Mouse (Mus musculus): ENCODE measurements at regions not wholly inside any gene's neighbourhood (a gene's known extent, or its start where the extent isn't known, plus 50 kb on each side); places are given as distances from the start of the nearest gene placed in this dataset.

DNA sequence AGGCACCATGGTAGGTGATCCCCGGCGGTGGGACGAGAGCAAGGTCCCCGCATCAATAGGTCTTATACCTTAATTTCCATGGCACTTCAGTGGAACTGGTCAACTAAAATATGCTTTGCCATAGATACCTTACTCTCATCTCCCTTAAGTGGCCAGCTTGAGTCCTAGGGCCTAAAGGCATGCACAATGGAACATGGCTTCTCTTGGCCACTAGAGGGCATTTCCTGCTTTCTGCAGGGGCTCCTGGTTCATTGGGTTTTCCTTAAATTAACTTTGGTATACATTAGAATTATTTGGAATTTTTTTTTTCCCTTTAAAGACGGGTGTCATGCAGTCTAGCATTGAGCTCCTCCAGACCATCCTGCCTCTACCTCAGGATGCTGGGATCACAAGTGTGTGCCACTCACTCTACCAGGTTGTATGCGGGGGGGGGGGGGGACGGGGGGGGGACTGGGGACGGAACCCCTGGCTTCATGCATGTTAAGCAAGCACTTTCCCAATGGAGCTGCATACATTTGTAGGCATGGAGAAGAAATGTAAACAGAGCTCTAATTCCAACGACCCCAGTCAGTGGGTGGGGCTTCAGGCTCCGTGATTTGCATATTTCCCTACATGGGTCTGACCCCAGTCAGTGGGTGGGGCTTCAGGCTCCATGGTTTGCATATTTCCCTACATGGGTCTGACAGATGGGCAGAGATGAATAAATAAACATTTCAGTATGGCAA, 113.4 kb upstream of the Cpm start:
- DNase-seq (ENCODE audit: low spot score in 2 of 2): peak; percentile 36 to 51

GRCm38 (mm10) chr10:117515039-117515438, 114.3 kb upstream of the Cpm start:
- DNase-seq (ENCODE audit: low spot score in 2 of 2): no peak

DNA sequence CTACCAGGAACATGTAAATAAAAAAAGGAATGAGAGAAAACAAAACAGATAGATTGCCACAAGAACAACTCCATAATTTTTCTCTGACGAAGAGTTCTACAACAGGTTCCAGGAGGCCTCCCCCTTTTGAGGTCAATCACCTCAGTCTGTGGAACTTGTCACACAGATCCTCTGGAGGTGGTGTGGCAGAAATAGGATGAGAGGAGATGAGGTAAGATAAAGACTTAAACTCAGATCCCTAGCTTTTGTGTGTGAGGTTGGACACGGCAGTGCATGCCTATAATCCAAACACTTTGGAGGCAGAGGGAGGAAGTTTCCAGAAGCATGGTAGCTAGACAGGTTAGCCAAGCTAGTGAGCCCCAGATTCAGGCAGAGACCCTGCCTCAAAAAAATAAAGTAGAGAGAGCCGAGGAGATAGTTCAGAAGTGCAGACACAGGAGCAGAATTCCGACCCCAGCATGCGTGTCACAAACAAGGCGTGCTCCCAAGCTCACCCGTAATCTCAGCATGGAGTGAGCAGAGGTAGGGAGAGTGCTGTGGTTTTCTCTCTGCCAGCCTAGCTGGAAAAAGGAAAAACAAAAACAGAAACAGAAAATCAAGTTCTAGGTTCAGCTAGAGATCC, 115.3 kb upstream of the Cpm start:
- DNase-seq (ENCODE audit: low spot score in 2 of 2): no peak

GRCm38 (mm10) chr10:117512424-117513257, 116.7 kb upstream of the Cpm start:
- DNase-seq (ENCODE audit: low spot score in 2 of 2): no peak

DNA sequence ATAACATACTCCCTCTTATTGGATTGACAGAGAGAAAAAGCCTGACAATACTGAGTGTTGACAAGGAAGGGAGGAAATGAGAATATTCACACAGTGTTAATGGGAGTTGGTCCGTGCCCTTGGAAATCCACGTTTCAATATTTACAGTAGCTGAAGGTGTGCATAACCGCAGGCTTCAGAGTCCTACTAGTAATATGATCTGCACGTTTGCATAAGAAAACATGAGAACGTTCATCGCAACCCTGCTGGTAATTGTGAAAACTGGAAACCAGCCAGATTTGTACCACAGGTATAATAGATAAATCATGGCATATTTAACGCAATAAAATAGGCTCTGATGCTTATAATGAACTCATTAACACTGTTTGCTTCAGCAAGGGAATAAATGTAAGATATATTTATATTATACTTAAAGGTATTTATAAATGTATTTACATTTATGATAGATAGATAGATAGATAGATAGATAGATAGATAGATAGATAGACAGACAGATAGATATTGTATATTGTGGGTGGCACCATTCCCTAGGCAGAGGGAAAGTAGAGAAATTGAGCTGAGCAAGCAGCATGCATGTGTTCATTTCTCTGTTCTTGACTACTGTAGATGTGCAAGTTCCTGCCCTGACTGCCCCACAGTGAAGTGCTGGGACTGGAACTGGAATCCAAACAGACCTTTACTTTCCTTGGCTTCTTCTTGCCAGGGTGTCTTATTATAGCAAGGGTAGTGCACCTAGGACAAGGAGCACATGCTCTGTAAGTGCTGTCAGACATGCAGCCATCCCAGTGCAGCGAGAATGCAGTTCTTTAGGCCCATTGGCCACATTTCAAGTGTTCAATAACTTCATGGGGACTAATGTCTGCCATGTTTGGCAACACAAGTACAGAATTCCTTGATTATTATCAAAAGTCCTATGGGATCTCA, 117.6 kb upstream of the Cpm start:
- DNase-seq (ENCODE audit: low spot score in 2 of 2): no peak

DNA sequence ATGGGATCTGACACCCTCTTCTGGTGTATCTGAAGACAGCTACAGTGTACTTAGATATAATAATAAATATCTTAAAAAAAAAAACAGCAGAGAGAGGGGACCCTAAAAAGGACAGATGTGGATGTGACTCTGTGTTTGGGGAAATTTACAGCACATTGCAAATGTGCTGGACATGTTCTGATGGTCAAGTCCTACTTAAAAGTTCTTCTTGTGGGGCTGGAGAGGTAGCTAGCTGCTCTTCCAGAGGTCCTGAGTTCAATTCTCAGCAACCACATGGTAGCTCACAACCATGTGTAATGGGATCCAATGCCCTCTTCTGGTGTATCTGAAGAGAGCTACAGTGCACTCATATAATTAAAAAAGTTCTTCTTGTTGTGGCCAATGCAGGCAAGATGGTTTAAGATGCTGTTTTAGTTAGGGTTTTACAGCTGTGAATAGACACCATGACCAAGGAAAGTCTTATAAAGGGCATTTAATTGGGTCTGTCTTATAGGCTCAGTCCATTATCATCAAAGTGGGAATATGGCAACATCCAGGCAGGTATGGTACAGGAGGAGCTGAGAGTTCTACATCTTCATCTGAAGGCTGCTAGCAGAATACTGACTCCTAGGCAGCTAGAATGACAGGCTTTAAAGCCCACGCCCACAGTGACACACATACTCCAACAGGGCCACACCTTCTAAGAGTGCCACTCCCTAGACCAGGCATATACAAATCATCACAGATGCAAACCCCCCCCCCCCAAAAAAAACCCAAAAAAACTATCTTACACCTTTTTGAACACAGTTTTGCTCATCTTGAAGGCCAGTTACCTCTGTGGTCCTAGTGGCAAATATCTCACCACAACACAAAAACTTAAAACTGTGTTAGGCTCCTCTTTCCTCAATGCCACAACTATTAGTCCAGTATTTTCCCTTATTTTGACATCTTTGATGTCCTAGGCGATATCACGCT, 118.5 kb upstream of the Cpm start:
- DNase-seq (ENCODE audit: low spot score in 2 of 2): no peak

- no peak for DNase-seq (ENCODE audit: low spot score in 2 of 2)
Observed at GRCm38 (mm10) chr10:117510224-117510486, 119.1 kb upstream of the Cpm start.

- DNase-seq (ENCODE audit: low spot score in 2 of 2): no peak
Observed at GRCm38 (mm10) chr10:117509431-117510223, 119.7 kb upstream of the Cpm start.

- DNase-seq (ENCODE audit: low spot score in 2 of 2): no peak
Observed at GRCm38 (mm10) chr10:117506252-117506992, 122.9 kb upstream of the Cpm start.

- DNase-seq (ENCODE audit: low spot score in 2 of 2): no peak
Observed at GRCm38 (mm10) chr10:117505529-117505928, 123.8 kb upstream of the Cpm start.

DNA sequence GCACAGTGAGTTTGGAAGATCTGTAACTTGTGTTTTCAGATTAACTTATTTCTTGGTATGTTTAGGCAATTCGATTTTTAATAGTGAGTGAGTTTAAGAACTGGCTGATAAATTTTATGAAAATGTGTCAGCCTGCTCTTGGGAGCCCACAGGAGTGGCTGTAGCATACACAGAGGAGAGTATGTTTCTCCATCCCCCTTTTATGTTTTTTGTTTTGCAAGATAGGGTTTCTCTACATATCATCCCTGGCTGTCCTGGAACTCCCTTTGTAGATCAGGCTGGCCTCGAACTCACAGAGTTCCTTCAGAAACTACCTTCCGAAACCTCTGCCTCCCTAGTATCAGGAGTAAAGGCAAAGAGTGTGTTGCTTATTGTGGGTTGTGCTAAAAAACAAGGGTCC, 124.2 kb upstream of the Cpm start:
- DNase-seq (ENCODE audit: low spot score in 2 of 2): no peak

- DNase-seq (ENCODE audit: low spot score in 2 of 2): no peak
Observed at GRCm38 (mm10) chr10:117504267-117504902, 124.6 kb upstream of the Cpsf6 start.

- no peak for DNase-seq (ENCODE audit: low spot score in 2 of 2)
Observed at GRCm38 (mm10) chr10:117503222-117504184, 123.7 kb upstream of the Cpsf6 start.

DNA sequence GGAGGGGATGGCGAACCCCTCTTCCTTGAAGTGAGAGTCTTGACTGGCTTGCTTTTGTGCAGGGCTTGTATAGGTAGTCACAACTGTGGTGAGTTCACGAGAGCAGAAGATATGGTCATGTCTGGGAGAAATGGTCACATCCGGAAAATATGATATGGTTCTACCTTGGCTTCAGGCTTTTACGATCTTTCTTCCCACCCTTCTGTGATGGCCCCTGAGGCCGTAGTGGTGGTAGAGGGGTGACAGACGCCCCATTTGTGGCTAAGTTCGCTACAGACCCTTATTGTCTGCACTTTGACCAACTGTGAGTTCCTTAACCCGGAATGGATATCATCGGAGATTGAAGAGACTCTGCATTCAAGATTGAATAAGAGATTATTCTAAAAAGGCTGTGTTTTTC, 122.9 kb upstream of the Cpsf6 start:
- no peak for DNase-seq (ENCODE audit: low spot score in 2 of 2)

DNA sequence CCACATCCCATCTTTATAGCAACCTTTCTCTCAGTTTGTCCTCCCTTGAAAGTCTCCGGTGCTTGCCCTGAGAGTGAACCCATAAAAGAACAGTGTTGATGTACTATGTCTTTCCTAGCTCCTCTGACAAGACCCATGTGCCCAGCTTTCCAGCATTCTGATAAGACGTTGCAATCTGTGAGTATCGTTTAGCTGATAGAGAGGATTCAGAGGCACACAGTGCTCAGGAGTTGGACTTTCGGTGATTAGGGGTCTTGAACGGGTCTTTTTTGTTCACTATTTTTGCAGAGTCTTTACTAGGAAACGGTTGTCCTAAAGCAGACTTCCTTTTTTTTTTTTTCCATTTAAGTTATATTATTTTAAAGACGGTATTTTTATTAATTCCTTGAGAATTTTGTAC, 122.3 kb upstream of the Cpsf6 start:
- no peak for DNase-seq (ENCODE audit: low spot score in 2 of 2)

DNA sequence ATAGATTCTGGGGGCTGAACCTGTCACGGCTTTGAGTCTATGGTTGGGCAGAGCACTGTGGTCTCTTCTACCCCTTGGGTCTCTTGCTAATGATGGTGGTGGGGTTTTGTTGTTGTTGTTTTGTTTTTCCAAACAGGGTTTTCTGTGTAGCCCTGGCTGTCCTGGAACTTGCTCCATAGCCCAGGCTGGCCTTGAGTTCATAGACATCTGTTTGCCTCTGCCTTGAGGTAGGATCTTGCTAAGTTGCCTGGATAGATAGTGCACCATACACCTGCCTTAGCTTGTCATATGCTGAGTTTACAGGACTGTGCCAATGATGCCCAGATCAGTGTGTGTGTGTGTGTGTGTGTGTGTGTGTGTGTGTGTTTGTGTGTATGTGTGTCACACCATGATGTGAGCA, 121.6 kb upstream of the Cpsf6 start:
- no peak for DNase-seq (ENCODE audit: low spot score in 2 of 2)

DNA sequence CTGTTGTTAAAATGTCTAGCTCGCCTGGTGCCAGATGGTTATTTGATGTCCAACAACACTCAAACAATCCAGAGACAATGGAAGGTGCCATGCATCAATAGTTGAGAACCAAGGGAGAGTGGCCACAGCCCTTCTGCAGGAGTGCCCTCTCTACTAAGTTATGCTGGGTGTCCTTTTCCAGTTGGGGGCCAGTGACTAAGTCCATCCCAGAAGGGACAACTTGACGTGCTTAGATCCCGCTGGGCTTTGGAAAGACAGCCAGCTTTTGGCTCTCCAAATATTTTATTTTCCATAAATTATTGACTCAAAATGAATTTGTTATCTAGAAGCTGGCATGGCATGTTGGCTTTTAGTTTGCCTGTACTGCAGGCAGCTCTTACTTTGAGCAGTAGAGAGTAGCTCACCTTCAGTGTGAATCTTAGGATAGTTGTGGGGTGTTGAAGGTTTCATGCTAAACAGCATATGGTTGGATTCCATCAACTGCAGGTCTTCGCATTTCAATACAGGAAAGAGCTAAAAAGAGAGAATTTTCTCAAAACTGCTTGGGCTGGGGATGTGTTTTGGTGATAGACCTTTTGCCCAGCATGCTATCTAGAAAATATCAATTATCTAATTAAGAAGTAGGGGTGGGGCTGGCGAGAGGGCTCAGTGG, 120.8 kb upstream of the Cpsf6 start:
- no peak for DNase-seq (ENCODE audit: low spot score in 2 of 2)

Measured in right cerebral cortex, adult 2 months (tissue).